Mouse (Mus musculus): ENCODE data around the gene 2010315B03Rik. TPM values are rescaled to one million over a fixed set of nuclear protein-coding genes. Genes with fewer than 3 reads are reported as not detected.

The 2010315B03Rik gene
- total and polyA plus RNA-seq, 3 experiments, result 2.0 to 204 (median 4.2) TPM

GRCm38 (mm10) chr9:124279300-124279699 is 33.2 kb downstream of the 2010315B03Rik start:
- Histone ChIP-seq H3K9me3 (replicated peaks; ENCODE audit: insufficient read depth, low read length) (no peaks in the 10 kb centered on the region), H3K27ac (ENCODE audit: control insufficient read depth, low read depth, low read length) (no peak overlapping the region)

GRCm38 (mm10) chr9:124275064-124275463 is 37.4 kb downstream of the 2010315B03Rik start:
- TF ChIP-seq SIN3A (IDR thresholded peaks at IDR 0.05; ENCODE audit: low read length), result peak; percentile 65
- peak; percentile 55; the same call in 1 of the 2 replicates for TF ChIP-seq RCOR1 (IDR thresholded peaks at IDR 0.05; ENCODE audit: low read depth, low read length)
- TF ChIP-seq ZNF384 (IDR thresholded peaks at IDR 0.05; ENCODE audit: low read depth, low read length), result no peak
- TF ChIP-seq GATA1 (IDR thresholded peaks at IDR 0.05; ENCODE audit: low read depth, low read length), result peak; percentile 82
- TF ChIP-seq USF2 (IDR thresholded peaks at IDR 0.05; ENCODE audit: borderline replicate concordance in 1 of 2, insufficient read depth in 1 of 2, low read depth in 1 of 2, low read length in 2 of 2), result no peak
- TF ChIP-seq MAZ (IDR thresholded peaks at IDR 0.05; ENCODE audit: low read depth, low read length), result no peak
- TF ChIP-seq ETS1 (IDR thresholded peaks at IDR 0.05; ENCODE audit: low read depth, low read length), result peak; percentile 89
- TF ChIP-seq TAL1 (IDR thresholded peaks at IDR 0.05; ENCODE audit: low read length), result peak; percentile 27; the same call in 1 of the 2 replicates
- no peak for TF ChIP-seq MAFK (IDR thresholded peaks at IDR 0.05; ENCODE audit: borderline replicate concordance, low read depth, low read length)
- peak; percentile 75 to 81 for TF ChIP-seq EP300 (IDR thresholded peaks at IDR 0.05; ENCODE audit: low read depth in 1 of 2, low read length in 2 of 2)
- peak; percentile 38; the same call in 1 of the 2 replicates for TF ChIP-seq ELF1 (IDR thresholded peaks at IDR 0.05; ENCODE audit: low read depth, low read length)
- H3K4me1 ChIP-seq (ENCODE audit: control insufficient read depth in 1 of 2, insufficient read depth in 2 of 2, low read length in 2 of 2), result peaks cover 4 to 12% of the 10 kb centered on the region in 2 experiments
- no peaks in the 10 kb centered on the region for H3K27me3 ChIP-seq (ENCODE audit: control insufficient read depth in 1 of 2, insufficient read depth in 2 of 2, low read length in 2 of 2)
- H3K4me3 ChIP-seq (ENCODE audit: control insufficient read depth in 1 of 2, insufficient read depth in 1 of 2, low read depth in 2 of 2, low read length in 2 of 2), result peak overlapping the region in 1 of 2 experiments; percentile 10; a peak in 3 of 4 replicates
- no peaks in the 10 kb centered on the region for H3K9me3 ChIP-seq (replicated peaks; ENCODE audit: insufficient read depth, low read length)
- peak; percentile 88 for DNase-seq (ENCODE audit: low read depth, low spot score)
- H3K79me2 ChIP-seq (ENCODE audit: control insufficient read depth, insufficient read depth, low read length, poor library complexity), result peaks cover 19% of the 10 kb centered on the region
- H3K9ac ChIP-seq (ENCODE audit: control insufficient read depth, low read depth, low read length, poor library complexity, severe bottlenecking), result peak overlapping the region; percentile 32; the same call in 1 of the 2 replicates
- peaks cover 11 to 20% of the 10 kb centered on the region in 2 experiments for H3K36me3 ChIP-seq (ENCODE audit: control insufficient read depth in 1 of 2, insufficient read depth in 2 of 2, low read length in 2 of 2)
- H3K27ac ChIP-seq (ENCODE audit: control insufficient read depth, low read depth, low read length), result peak overlapping the region; percentile 82

More at GRCm38 (mm10) chr9:124279300-124279699, 33.2 kb downstream of the 2010315B03Rik start:
- no peak for TF ChIP-seq MAX (IDR thresholded peaks at IDR 0.05; ENCODE audit: low read length)
- no peak for TF ChIP-seq HCFC1 (IDR thresholded peaks at IDR 0.05; ENCODE audit: low read depth, low read length)
- no peak for TF ChIP-seq ZMIZ1 (IDR thresholded peaks at IDR 0.05; ENCODE audit: low read depth, low read length)
- no peak for TF ChIP-seq ZNF384 (IDR thresholded peaks at IDR 0.05; ENCODE audit: low read depth, low read length)
- no peak for TF ChIP-seq MAZ (IDR thresholded peaks at IDR 0.05; ENCODE audit: low read depth, low read length)
- no peak for TF ChIP-seq RCOR1 (IDR thresholded peaks at IDR 0.05; ENCODE audit: low read depth, low read length)
- TF ChIP-seq ETS1 (IDR thresholded peaks at IDR 0.05; ENCODE audit: low read depth, low read length), result no peak
- TF ChIP-seq MYB (IDR thresholded peaks at IDR 0.05; ENCODE audit: low read depth, low read length), result no peak
- TF ChIP-seq GATA1 (IDR thresholded peaks at IDR 0.05; ENCODE audit: low read depth, low read length), result no peak
- no peak for TF ChIP-seq NRF1 (IDR thresholded peaks at IDR 0.05; ENCODE audit: insufficient read depth, low read depth, low read length, poor library complexity, severe bottlenecking)
- no peak for TF ChIP-seq ZKSCAN1 (IDR thresholded peaks at IDR 0.05; ENCODE audit: low read depth, low read length)
- no peak for TF ChIP-seq ELF1 (IDR thresholded peaks at IDR 0.05; ENCODE audit: low read depth, low read length)
- no peak for TF ChIP-seq JUND (IDR thresholded peaks at IDR 0.05; ENCODE audit: low read depth, low read length)
- no peak for TF ChIP-seq MAFK (IDR thresholded peaks at IDR 0.05; ENCODE audit: borderline replicate concordance, low read depth, low read length)
- TF ChIP-seq POLR2A (IDR thresholded peaks at IDR 0.05; ENCODE audit: control insufficient read depth in 1 of 2, insufficient read depth in 1 of 2, low read depth in 1 of 2, low read length in 2 of 2, poor library complexity in 1 of 2), result no peak
- TF ChIP-seq TBP (IDR thresholded peaks at IDR 0.05; ENCODE audit: low read depth, low read length), result no peak
- no peak for TF ChIP-seq SIN3A (IDR thresholded peaks at IDR 0.05; ENCODE audit: low read length)
- no peak for TF ChIP-seq MXI1 (IDR thresholded peaks at IDR 0.05; ENCODE audit: low read depth, low read length)
- TF ChIP-seq ZC3H11A (IDR thresholded peaks at IDR 0.05; ENCODE audit: low read depth, low read length), result no peak
- DNase-seq (ENCODE audit: low read depth, low spot score), result no peak
- H3K36me3 ChIP-seq (ENCODE audit: control insufficient read depth in 1 of 2, insufficient read depth in 2 of 2, low read length in 2 of 2), result peaks cover 0 to 36% of the 10 kb centered on the region in 2 experiments; a peak in 2 of 4 replicates
- H3K4me1 ChIP-seq (ENCODE audit: control insufficient read depth in 1 of 2, insufficient read depth in 2 of 2, low read length in 2 of 2), result peaks cover 7 to 28% of the 10 kb centered on the region in 2 experiments
- H3K79me2 ChIP-seq (ENCODE audit: control insufficient read depth, insufficient read depth, low read length, poor library complexity), result peaks cover 21% of the 10 kb centered on the region
- no peak overlapping the region for H3K9ac ChIP-seq (ENCODE audit: control insufficient read depth, low read depth, low read length, poor library complexity, severe bottlenecking)
- H3K27me3 ChIP-seq (ENCODE audit: control insufficient read depth in 1 of 2, insufficient read depth in 2 of 2, low read length in 2 of 2), result no peaks in the 10 kb centered on the region
- H3K4me3 ChIP-seq (ENCODE audit: control insufficient read depth in 1 of 2, insufficient read depth in 1 of 2, low read depth in 2 of 2, low read length in 2 of 2), result no peak overlapping the region

Data from MEL (cell line).